Mouse (Mus musculus) spleen, postnatal 14 days (tissue): Measurements from ENCODE around the gene Ttc26.
A peak's percentile ranks its signal among the peaks of the same experiment; 100 is the strongest.

Experiments
- DNase-seq, 2 experiments: peaks; one replicate each; pipeline ENCODE4 v3.0.0; 2021 to 2022; ENCODE audit warnings: low spot score in 2 of 2

The Ttc26 gene

DNA sequence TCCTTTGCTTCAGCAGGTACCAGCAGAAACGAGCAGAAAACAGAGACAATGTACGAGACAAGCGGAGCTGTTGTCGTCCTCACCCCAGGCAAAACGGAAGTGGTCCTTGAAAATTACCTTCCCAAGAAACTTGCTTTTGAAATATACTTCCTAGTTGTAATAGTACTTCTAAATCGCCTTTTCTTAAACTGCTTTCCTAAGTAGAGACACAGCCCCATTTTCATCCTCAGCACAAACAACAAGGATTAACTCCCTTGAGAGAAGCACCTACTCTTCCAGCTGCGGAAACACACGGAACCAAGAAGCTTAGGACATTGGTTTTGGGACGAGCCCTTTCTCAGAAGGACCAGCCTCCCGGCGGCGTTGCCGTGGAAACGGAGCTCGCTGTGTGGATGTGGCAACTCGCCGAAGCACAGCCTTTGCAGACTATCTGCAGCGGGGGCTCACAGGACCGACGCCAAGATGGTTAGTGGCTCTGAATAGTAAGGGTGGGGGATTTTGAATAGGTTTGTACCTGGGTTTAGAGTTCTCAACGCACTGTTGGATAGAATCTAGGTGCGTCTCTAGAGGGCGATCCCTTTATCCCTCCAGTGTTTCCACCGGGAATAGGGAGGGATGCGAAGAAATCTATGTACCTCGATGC lies at the start of gene Ttc26:
Gene Ttc26 (plus strand): TSS at position 341 of the 643 bp plus-strand sequence.
- DNase-seq = peak; percentile 66 to 76

DNA sequence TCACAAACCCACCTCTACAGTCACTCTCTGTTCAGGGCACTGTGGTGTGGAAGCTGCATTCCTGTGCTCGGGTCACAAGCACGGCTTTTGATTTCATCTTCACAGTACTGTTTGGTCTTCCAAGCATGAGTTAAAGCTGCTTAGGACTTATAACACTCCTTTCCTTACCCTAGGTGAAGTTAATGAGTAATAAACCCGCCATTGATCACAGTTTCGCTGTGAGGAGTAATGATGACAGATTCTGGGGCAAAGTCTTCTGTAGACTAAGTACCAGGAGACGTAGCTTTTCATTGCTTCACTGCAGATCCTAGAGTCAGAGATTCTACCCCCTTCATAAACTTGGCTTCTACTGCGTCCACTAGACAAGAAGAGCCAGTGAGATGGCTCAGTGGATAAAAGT lies 46.0 kb upstream of the Ttc26 start:
- no peak for DNase-seq

DNA sequence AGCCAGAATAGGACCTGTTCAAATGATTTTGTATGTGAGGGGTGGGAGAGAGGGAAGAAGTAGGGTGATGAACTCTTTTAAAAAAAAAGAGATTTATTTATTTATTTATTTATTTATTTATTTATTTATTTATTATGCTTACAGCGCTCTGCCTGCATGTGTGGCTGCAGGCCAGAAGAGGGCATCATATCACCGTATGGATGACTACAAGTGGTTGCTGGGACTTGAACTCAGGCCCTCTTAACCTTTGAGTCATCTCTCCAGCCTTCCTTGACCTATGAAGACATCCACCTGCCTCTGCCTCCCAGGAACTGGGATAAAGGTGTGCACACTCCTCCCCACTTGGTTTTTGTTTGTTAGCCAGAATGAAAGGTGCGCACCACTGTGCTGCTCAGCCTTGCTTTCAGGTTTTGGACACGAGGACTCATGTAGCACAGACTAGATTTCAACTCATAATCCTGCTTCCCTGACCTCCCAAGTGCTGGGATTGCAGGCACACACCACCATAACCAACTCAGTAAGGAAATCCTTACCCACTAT lies 44.0 kb upstream of the Ttc26 start:
- DNase-seq = no peak

DNA sequence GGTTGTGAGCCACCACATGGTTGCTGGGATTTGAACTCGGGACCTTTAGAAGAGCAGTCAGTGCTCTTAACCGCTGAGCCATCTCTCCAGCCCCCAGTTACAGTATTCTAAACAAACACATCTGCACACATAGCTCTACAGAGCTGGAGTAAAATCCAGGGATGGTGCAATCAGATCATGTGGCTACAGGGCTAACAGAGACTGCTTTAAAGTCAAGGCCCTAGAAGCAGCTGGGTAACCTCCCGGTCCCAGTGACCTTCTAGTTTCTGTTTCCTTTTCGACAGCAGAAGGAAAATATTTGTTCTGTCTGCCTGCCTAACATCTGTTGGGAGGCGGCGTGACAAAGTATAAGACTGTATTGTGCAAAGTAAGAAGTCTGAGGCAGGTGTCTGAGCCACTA lies 43.3 kb upstream of the Ttc26 start:
- DNase-seq = no peak

DNA sequence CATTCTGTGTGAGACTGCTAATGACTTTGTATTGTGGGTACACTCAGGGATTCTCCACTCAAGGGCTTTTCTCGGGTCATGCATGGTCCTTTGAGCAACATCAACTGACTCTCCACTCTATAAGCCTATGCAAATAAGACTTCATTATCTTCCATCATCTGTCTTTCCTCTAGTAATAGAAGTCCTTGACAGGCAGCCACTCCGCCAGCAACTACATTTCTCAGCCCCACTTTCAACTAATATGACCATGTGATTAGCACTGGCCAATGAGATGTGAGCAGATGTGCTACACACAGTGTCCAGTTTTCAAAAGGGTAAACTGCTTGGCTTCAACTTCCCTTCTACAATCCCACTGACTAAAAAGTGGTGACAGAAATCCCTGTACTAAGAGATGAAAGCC lies 42.2 kb upstream of the Ttc26 start:
- no peak for DNase-seq

DNA sequence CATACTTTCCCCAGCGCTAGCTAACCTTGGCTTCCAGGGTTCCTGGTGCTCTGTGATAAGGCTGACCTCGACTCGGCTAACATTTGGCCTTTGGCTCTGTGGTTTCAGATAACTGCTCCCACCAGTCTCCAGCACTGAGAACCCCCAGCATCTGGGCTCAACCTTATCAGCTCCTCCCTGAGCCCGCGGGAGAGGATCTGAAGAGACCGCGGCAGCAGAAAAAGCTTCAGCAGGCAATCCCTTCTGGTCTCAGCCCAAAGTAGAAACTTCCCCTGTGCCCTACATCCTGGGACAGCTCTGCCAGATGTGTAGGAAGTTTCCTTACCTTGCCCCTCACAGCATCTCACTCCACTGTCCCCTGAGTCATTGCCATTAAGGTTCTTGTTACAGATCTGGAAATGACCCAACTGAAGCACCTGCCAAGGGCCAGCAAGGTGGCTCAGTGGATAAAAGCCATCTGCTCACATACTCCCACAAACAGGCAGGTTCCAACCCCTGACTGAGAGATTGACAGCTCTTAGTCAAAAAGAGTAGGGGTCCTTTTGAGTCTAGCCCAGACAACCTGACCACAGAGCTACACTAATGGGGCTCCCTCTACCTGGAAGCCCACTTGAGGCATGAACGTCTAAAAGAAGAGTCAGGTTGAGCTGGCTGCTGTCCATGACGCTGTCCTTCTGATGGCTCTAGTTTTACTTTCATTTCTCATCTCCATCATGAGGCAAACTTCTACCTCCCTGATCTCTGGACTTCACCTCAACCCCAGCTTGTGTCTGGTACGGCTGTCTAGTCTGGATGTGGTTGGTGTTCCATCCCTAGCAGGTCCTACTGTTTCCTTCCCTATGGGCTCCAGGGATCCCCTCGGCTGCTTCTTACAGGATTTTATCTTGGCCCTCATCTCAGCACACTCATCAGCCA lies 39.3 kb upstream of the Ttc26 start:
- peak; percentile 22 to 46 for DNase-seq

DNA sequence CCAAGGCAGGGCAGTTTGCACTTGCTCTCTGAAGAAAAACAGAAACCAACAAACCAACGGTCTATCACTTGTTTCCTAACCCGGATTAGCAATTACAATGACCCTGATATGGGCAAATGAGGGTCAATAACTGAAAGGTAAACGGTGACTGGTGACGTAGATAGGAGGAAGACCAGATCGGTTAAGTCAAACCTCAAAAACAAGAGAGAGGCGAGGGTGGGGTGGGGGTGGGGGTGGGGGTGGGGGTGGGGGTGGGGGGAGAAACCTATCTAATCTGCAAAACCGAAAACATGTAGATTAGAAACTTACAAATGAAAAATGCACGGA lies 38.6 kb upstream of the Ttc26 start:
- no peak for DNase-seq

DNA sequence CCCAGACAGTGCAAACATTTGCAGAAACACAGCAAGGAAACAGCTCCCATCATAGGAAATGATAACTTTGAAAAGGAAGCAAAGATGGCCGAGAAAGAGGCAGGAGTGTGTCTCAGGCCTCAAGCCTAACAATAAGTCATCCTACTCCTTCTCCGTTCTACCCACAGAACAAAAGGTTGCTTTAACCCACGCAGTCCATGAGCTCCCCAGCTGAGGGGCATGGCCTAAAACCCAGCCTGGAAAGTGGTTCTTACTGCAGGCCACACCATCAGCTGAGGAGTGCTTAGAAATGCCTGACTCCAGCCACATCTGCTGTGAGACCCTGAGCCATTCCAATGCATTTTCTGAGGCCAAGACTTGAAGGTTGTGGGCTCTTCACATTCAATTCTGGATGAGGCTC lies 37.7 kb upstream of the Ttc26 start:
- DNase-seq = no peak

DNA sequence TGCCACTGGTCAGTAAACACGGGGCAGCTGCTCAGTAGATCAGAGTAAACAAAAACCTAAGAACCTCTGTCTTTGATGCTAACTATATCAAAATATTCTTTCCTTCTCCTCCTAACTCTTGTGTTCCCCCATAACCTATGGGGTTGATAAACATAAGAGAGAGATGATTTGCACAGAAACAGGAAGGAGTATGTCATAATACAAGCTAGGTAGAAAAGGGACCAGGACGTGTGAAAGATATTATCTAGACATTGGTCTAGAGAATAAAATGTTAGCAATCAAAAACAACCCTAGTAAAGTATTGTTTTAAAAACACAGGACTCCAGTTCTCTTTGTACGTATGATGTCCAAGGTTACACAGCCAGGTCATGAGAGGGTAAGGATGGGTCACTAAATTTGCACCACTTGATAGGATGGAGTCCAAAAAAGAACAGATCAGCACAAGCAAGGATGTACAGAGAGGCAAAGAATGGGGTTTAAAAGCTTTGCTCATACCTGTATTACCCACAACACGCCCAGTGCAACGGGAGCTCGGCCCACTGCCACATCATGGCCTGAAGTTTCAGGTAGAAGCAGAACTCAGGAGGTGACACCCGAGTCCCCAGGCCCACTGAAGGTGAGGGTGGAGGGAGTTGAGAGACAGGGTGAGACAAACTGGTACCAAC lies 37.1 kb upstream of the Ttc26 start:
- DNase-seq = no peak

DNA sequence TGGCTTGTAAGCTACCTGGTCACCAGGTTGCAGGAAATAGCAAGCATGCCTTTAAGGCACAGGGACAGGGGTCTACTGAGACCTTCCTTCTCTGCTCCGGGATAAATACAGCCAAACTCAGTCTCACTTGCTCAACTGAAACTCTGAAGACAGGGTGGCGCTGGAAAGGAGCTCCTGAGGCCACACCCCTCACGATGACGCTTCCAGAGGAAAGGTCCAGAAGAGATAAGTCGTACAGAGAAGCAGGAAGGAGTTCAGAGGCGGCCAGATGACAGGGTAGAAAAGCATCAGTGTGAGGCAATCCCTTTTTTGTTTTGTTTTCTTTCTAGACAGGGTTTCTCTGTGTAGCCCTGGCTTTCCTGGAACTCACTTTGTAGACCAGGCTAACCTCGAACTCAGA lies 35.5 kb upstream of the Ttc26 start:
- peak; percentile 56 to 68 for DNase-seq

DNA sequence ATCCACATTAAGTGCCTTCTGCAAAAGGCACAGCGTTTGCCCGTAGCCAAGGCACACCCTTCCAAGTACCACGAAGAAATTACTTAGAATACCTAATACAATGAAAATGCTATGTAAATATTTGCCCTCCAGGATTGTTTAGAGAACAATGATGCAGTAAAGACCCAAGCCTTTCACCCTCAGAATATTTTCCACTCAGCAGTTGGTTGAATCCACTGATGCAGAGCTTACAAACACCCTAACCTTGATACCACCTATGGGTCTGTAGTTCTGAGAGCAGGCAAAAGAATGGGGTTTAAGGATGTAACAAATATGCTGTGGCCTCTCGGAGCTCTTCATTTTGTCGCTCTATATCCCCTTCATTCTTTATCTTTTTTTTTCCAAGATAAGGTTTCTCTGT lies 33.4 kb upstream of the Ttc26 start:
- DNase-seq = no peak

DNA sequence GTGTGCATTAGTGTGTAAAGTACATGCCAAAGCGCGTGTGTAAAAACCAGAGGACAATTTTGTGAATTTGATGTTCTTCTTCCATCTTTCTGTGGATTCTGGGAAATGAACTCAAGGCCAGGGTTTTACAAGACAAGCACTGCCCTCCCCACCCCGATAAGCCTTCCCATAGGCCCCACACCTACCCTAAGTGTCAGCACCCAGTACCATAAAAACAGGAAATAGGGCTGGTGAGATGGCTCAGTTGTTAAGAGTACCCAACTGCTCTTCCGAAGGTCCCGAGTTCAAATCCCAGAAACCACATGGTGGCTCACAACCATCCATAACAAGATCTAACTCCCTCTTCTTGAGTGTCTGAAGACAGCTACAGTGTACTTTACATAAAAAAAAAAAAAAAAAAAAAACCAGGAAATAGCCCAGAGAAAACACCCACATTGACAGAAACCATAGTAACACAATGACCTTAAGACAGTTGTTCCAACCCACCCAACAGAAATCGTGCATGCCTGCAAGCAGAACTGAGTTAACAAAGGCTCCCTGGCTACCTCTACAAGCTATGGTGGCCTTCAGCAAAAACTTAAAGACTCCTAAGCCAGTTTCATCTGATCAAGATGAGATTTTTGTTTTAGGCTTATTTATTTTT lies 32.3 kb upstream of the Ttc26 start:
- no peak for DNase-seq

DNA sequence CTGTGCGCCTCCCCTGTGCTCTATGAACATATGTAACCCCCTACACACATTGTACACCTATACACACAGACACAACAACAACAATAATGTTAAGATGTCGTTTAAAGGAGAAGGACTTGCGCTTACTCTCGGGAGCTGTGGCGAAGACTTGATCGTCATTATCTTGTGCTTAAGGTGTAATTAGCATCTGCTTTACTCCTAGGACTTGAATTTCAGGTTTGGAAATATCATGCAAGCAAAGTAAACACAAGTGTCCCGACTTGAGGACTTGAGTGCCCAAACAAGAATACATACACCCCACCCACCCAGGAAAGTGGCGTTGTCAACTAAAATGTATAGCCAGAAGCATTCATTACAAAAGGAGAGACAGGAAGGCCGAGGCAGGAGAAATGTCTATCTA lies 31.5 kb upstream of the Ttc26 start:
- DNase-seq = no peak

DNA sequence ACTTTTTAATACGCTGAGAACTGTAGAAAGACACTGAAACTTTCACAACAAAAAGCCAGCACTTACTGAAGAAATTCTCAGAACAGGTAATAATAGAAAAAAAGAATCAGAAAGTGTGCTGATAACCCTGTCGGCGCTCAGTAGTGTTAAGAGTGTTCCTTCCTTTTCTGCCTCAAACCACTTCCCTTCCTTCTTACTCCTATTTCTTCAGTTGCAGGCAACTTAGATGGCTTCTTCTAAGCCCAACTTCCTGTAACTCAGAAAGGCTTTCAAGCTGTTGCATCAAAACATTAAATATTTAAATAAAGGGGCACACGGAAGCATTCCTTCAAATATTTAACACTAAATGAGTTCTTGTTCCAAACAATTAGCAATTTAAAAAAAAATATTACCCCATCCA lies 29.3 kb upstream of the Ttc26 start:
- DNase-seq = no peak

DNA sequence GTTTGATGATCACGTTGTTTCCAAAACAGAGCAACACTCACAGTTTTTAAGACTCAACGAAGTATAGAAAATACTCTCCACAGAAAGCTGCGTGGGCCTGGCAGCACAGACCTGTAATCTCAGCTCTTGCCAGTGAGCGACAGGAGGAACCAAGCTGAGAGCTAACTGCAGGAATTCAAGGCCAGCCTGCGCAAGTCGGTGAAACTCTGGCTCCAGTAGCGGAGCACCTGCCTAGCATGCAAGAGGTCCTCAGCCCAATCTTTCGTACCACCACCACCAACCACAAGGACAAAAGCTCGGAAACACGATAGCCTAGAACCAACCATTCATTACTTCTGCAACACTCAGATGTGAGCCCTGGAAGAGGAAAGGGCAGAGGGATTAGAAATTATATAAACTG lies 28.8 kb upstream of the Ttc26 start:
- DNase-seq = no peak

DNA sequence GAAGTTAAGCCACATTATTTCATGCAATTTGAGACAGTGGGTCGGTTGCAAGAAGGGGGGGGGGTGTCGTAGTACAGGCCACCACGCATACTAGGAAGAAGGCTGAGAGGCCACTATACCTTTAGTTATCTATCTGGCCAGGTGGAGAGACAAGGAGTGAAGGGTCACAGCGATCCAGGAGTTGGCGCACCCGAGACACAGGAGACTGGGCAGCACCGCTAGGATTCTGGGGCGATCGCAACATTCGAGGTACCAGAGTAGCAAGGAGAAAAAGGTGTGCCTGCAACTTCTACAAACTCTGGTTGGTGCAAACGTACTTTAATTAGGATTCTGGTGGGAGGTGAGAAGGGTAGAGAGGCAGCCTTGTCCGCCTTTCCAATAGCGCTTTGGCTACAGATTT lies 28.1 kb upstream of the Ttc26 start:
- DNase-seq = no peak

DNA sequence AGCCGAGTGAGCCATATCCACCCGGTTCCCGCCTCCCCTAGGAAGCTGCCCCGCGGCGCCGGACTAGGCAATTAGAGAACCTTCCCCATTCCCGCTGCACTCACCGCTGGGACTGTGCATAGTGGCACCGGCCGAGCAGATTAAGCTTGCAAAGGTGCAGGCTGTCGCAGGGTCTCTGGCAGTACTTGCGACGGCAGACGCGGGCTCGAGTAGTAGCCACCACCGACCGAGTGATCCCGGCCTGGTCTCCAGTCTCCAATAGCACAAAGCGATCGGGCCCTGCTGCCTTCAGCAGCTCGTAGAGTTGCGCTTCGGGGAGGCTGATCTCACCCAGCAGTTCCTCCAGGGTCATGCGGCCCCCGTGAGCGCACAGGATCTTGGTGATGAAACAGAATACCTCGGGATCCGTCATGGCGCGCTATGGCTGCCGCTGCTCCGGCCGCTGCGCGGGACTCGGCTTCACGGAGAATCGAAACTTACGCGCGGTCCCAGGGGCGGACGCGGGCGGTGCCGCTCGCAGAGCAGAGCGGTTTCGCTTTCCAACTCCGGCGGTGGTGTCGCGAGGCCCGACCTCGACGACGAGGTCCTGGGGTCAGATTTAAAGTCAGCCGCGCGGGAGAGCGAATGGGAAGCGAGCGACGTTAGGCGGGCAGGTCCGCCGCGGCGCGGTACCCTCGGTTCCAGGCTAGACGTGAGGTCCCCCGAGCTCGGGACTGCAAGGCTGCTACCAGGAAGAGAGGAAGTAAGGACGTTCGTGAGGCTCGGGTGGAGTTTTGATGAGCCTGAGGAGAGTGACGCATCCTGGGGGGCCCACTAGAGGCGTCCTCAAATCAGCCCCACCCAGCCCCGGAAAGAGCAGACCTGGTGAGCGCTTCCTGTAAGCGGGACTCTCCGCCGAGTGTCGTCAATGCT lies 27.2 kb upstream of the Ttc26 start, which contains the start of gene Zc3hav1:
Gene Zc3hav1 (minus strand): TSS at position 793 of the 912 bp plus-strand sequence.
- DNase-seq = peak; percentile 76 to 83

DNA sequence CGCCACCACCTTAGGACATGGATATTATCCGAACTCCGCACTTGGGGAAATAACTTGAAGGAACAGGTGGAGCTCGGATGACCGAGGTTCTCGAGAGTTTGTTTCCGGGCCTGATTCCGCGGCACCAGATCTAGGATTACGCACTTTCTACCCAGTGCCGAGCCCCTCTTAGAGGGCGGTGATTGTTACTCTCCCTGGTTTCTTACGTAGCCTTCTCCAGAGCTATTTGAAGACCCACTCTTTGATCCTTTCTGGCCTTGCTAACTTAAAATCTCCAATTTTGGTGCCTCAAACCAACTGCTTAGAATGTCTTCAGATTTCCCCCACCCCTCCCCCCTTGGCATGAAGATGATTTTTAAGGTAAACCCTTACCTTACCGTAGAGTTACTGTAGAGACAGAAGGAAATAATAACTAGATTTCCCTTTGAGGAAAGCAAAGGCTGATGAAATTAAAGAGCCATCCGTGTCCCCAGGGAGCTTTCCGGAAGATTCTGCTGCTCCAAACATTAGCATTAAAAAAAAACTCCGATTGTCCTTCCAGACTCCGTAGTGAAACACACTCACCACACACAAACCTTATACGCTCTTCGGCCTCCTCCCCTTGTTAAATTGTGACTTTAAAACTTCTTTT lies 26.4 kb upstream of the Ttc26 start:
- DNase-seq = no peak

DNA sequence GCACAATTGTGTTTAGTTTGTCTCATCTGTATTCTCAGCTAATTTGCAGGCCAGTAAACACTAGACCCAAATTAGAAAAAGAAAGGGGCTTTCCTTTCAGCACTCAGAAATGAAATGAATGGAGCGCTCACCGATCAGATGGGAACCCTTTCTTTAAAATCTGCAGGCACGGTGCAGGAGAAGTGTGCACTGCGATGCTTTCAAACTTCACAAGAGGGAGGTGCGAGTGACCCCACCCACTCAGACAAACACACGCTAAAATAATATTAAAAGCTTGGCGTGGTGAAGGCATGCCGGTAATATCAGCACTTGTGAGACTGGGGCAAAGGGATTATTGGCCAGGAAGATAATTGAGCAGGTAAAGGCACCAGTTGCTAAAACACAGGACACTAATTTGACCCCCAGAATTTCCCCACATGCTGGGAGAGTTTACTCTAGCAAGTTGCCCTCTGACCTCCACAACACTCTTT lies 25.9 kb upstream of the Ttc26 start:
- DNase-seq = no peak

DNA sequence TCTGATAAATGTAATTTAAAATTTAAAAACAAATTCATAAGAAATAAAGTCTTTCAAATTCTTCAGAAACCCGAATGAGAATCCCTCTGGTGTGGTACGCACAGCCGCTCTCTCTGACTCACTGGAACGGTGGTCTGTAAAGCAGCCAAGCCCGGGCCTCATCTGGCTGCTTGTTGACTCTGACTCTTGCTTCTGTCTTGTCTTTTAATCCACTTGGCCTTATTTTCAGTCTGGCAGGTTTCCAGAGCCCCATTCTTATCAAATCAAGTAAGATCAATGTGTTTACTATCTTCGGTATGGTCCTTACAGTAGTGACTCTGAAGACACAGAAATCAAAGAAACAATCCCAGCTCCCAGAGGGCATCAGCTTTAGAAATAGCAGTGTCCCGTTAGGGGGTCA lies 25.4 kb upstream of the Ttc26 start:
- no peak for DNase-seq
